Comparison of ENCODE assay signal across 8 mouse cellular contexts in the genomic region with DNA sequence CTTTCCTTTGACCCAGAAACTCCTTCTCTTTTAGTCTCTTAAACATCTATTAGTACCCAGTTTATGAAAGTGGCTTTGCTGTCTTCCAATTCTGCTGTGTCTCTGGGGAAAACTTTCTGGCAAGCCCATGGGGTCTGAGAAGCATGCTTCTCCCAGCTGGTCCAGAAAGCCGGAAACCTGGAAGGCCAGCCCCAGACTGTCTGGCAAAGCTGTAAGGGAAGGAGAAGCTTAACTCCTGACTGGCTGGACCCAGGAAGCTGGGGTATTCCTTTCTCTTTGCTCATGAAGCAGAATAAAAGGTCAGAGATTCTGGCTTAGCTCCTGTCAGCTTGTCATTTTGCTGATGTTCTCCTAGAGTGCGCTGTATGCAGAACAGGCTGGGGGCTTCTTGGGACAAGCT.
DNase-seq lines count a peak whose midpoint lies in the region; ATAC-seq and TF ChIP-seq lines count a peak whose summit lies in the region.

No protein-coding gene starts in this region.

- whole genome bisulfite sequencing in kidney, embryonic 16.5 days: 50% methylated on average over 2 of the region's 2 CpGs
- 55% methylated on average over 2 of the region's 2 CpGs for WGBS in stomach, embryonic 14.5 days

- no peak overlapping the region for H3K4me2 ChIP-seq in kidney, embryonic 16.5 days (replicated peaks; ENCODE audit: low read depth, low read length)
- no peak overlapping the region for H3K4me2 ChIP-seq in stomach, embryonic 14.5 days (replicated peaks; ENCODE audit: low read depth, low read length)

- peak; percentile 87 for DNase-seq in left cerebral cortex, postnatal 4 days
- DNase-seq in left cerebral cortex, adult 11 months (ENCODE audit: low spot score): no peak
- peak; percentile 55 for DNase-seq in brain, embryonic 14.5 days (ENCODE audit: low read depth)
- peak; percentile 46 to 80 for DNase-seq in gastrocnemius, postnatal 4 days (ENCODE audit: low spot score in 2 of 2)
- DNase-seq in layer of hippocampus, adult 9-11 months: no peak
- no peak for DNase-seq in left cerebral cortex, postnatal 25 days (ENCODE audit: low spot score in 2 of 2)

- no peaks in the 10 kb centered on the region for H3K27me3 ChIP-seq in kidney, embryonic 16.5 days (ENCODE audit: insufficient read depth, low read length)
- H3K27me3 ChIP-seq in stomach, embryonic 14.5 days (ENCODE audit: control insufficient read depth, insufficient read depth, low read length): no peaks in the 10 kb centered on the region

- peak; percentile 57; the same call in 1 of the 2 replicates for ATAC-seq in kidney, embryonic 16.5 days (ENCODE audit: low FRiP score, low TSS enrichment)
- ATAC-seq in stomach, embryonic 14.5 days (ENCODE audit: insufficient number of reproducible peaks, insufficient read depth, low FRiP score, low read depth): peak; percentile 49; the same call in 1 of the 2 replicates

- TF ChIP-seq POLR2A in brain, embryonic 14.5 days (IDR thresholded peaks at IDR 0.05; ENCODE audit: borderline replicate concordance, extremely low read depth, insufficient read depth, insufficient read length, poor library complexity, severe bottlenecking): no peak

- TF ChIP-seq CTCF in brain, embryonic 14.5 days (IDR thresholded peaks at IDR 0.05; ENCODE audit: borderline replicate concordance, extremely low read depth, insufficient read depth, insufficient read length): no peak

- H3K9me3 ChIP-seq in kidney, embryonic 16.5 days (ENCODE audit: low read length): no peaks in the 10 kb centered on the region
- no peaks in the 10 kb centered on the region for H3K9me3 ChIP-seq in stomach, embryonic 14.5 days (ENCODE audit: control insufficient read depth, low read depth, low read length)

- no peaks in the 10 kb centered on the region for H3K36me3 ChIP-seq in kidney, embryonic 16.5 days (ENCODE audit: insufficient read depth, low read length)
- H3K36me3 ChIP-seq in stomach, embryonic 14.5 days (ENCODE audit: control insufficient read depth, insufficient read depth, low read length): no peaks in the 10 kb centered on the region

- H3K4me1 ChIP-seq in kidney, embryonic 16.5 days (ENCODE audit: insufficient read depth, low read length): peaks cover 7% of the 10 kb centered on the region; the same call in 1 of the 2 replicates
- peaks cover 9% of the 10 kb centered on the region; the same call in 1 of the 2 replicates for H3K4me1 ChIP-seq in stomach, embryonic 14.5 days (ENCODE audit: control insufficient read depth, insufficient read depth, low read length)

- H3K4me3 ChIP-seq in kidney, embryonic 16.5 days (ENCODE audit: low read length): no peak overlapping the region
- H3K4me3 ChIP-seq in stomach, embryonic 14.5 days (ENCODE audit: low read depth, low read length): no peak overlapping the region

- H3K27ac ChIP-seq in kidney, embryonic 16.5 days (ENCODE audit: low read length): no peak overlapping the region
- peak overlapping the region; percentile 23; the same call in 1 of the 2 replicates for H3K27ac ChIP-seq in stomach, embryonic 14.5 days (ENCODE audit: low read length)

- H3K9ac ChIP-seq in kidney, embryonic 16.5 days (replicated peaks; ENCODE audit: low read length): no peak overlapping the region
- H3K9ac ChIP-seq in stomach, embryonic 14.5 days (replicated peaks; ENCODE audit: low read depth, low read length): no peak overlapping the region

- intact Hi-C loops in left cerebral cortex, postnatal 4 days (cut with DNase I): no loop called here
- intact Hi-C loops in left cerebral cortex, postnatal 25 days (cut with DNase I): no loop called here

Comparison
In these comparisons a context has a peak if more than half of its experiments do, and no peak if none do; other contexts are left out.
1. DNase-seq: peak in left cerebral cortex, postnatal 4 days (single experiment), brain, embryonic 14.5 days (single experiment) and gastrocnemius, postnatal 4 days (2 of 2); none in left cerebral cortex, adult 11 months (single experiment), layer of hippocampus, adult 9-11 months (single experiment) and left cerebral cortex, postnatal 25 days (0 of 2).